Mouse (Mus musculus) left cerebral cortex, adult 8-10 months (tissue): ENCODE measurements around the gene Gm21767. TPM values are rescaled to one million over a fixed set of nuclear protein-coding genes. Genes with fewer than 3 reads are reported as not detected.
"Not testable (repeated sequence)": the region's sequence is repeated elsewhere in the genome, so short reads cannot be mapped to it uniquely, and the experiment has no call there.

ENCODE experiments used
- DNase-seq, 2 experiments: peaks; one replicate each; pipeline ENCODE4 v3.0.0; 2022; ENCODE audit warnings: low spot score in 2 of 2
- total RNA-seq, 4 experiments: library from RNA; stranded (reverse); gene quantifications; 2 replicates each; pipeline ENCODE4 v1.2.4; 2022

The Gm21767 gene
- total RNA-seq: not detected

- DNase-seq: not testable (repeated sequence)
These were observed at the start of gene Gm21767 for GRCm38 (mm10) chrY:13941438-13941837. Gm21767 (plus strand) TSS chrY:13941738.
